Mouse (Mus musculus): ENCODE results near the gene Klhl3. TPM values are rescaled to one million over a fixed set of nuclear protein-coding genes. Genes with fewer than 3 reads are reported as not detected.
"Not testable (repeated sequence)": the region's sequence is repeated elsewhere in the genome, so short reads cannot be mapped to it uniquely, and the experiment has no call there.

The Klhl3 gene
- polyA plus RNA-seq (2016; fragmentation: Nextera tagmentation; extraction: Ambion mirVana) = 2.1 and 3.2 TPM in 2 replicates

- Histone ChIP-seq H3K27ac (peak within 1 kb of the TSS; percentile 82), H3K36me3 (no peaks in the 10 kb centered on the region), H3K9me3 (replicated peaks) (no peaks in the 10 kb centered on the region), H3K4me1 (peaks cover 40% of the 10 kb centered on the region), H3K27me3 (ENCODE audit: low read depth, poor library complexity, severe bottlenecking) (peaks cover 8% of the 10 kb centered on the region; the same call in 1 of the 2 replicates), H3K4me3 (peak within 1 kb of the TSS; percentile 60)
- DNase-seq (ENCODE audit: low spot score) = peak; percentile 82
- 2% methylated on average over 35 of the region's 35 CpGs for WGBS
Observed at GRCm38 (mm10) chr13:58113061-58113900, at the start of gene Klhl3. Gene Klhl3 (minus strand): TSS chr13:58113592.

GRCm38 (mm10) chr13:58160761-58161160 is 47.4 kb upstream of the Klhl3 start:
- Histone ChIP-seq H3K27ac (no peak overlapping the region), H3K4me3 (no peak overlapping the region), H3K36me3 (peaks cover 52% of the 10 kb centered on the region), H3K27me3 (ENCODE audit: low read depth, poor library complexity, severe bottlenecking) (no peaks in the 10 kb centered on the region), H3K9me3 (replicated peaks) (0 out of 2 replicates have a peak, but pooled peaks cover 4% of the 10 kb centered on the region), H3K4me1 (peaks cover 18% of the 10 kb centered on the region)
- 97% methylated on average over 15 of the region's 15 CpGs for WGBS
- no peak for DNase-seq (ENCODE audit: low spot score)

- H3K27ac ChIP-seq = peak overlapping the region; percentile 80; the same call in 1 of the 2 replicates
Observed at GRCm38 (mm10) chr13:58158099-58158912, 44.9 kb upstream of the Klhl3 start.

GRCm38 (mm10) chr13:58157447-58158098 is 44.2 kb upstream of the Klhl3 start, which contains the start of gene Idnk:
Gene Idnk (plus strand): TSS chr13:58157649.
- Histone ChIP-seq H3K9me3 (replicated peaks) (0 out of 2 replicates have a peak, but pooled peaks cover 4% of the 10 kb centered on the region), H3K36me3 (peaks cover 30% of the 10 kb centered on the region), H3K4me3 (peak within 1 kb of the TSS; percentile 71), H3K4me1 (peaks cover 22% of the 10 kb centered on the region), H3K27me3 (ENCODE audit: low read depth, poor library complexity, severe bottlenecking) (no peaks in the 10 kb centered on the region), H3K27ac (peak within 1 kb of the TSS; percentile 80)
- under 1% methylated on average over 30 of the region's 30 CpGs for WGBS
- DNase-seq (ENCODE audit: low spot score) = peak; percentile 90

More at GRCm38 (mm10) chr13:58158099-58158912, 44.9 kb upstream of the Klhl3 start:
- H3K4me3 ChIP-seq = peak overlapping the region; percentile 71
- H3K4me1 ChIP-seq = peaks cover 22% of the 10 kb centered on the region
- peaks cover 35% of the 10 kb centered on the region for H3K36me3 ChIP-seq
- H3K27me3 ChIP-seq (ENCODE audit: low read depth, poor library complexity, severe bottlenecking) = no peaks in the 10 kb centered on the region
- DNase-seq (ENCODE audit: low spot score) = peak; percentile 87
- H3K9me3 ChIP-seq (replicated peaks) = 0 out of 2 replicates have a peak, but pooled peaks cover 4% of the 10 kb centered on the region
- WGBS = 15% methylated on average over 16 of the region's 16 CpGs

GRCm38 (mm10) chr13:58157036-58157435 is 43.6 kb upstream of the Klhl3 start:
- Histone ChIP-seq H3K27me3 (ENCODE audit: low read depth, poor library complexity, severe bottlenecking) (no peaks in the 10 kb centered on the region), H3K9me3 (replicated peaks) (0 out of 2 replicates have a peak, but pooled peaks cover 4% of the 10 kb centered on the region), H3K4me1 (peaks cover 22% of the 10 kb centered on the region), H3K27ac (peak overlapping the region; percentile 80; the same call in 1 of the 2 replicates), H3K4me3 (peak overlapping the region; percentile 71), H3K36me3 (peaks cover 26% of the 10 kb centered on the region)
- WGBS = 37% methylated on average over 8 of the region's 8 CpGs
- DNase-seq (ENCODE audit: low spot score) = no peak

- no peak overlapping the region for H3K4me3 ChIP-seq
- H3K4me1 ChIP-seq = peaks cover 22% of the 10 kb centered on the region
- H3K9me3 ChIP-seq (replicated peaks) = no peaks in the 10 kb centered on the region
- DNase-seq (ENCODE audit: low spot score) = no peak
- peaks cover 16% of the 10 kb centered on the region for H3K36me3 ChIP-seq
- WGBS = 88% methylated on average over 2 of the region's 2 CpGs
- H3K27ac ChIP-seq = no peak overlapping the region
- no peaks in the 10 kb centered on the region for H3K27me3 ChIP-seq (ENCODE audit: low read depth, poor library complexity, severe bottlenecking)
Observed at GRCm38 (mm10) chr13:58156031-58156430, 42.6 kb upstream of the Klhl3 start.

- H3K27ac ChIP-seq = no peak overlapping the region
- H3K9me3 ChIP-seq (replicated peaks) = no peaks in the 10 kb centered on the region
- no peaks in the 10 kb centered on the region for H3K36me3 ChIP-seq
- no peak overlapping the region for H3K4me3 ChIP-seq
- no peaks in the 10 kb centered on the region for H3K27me3 ChIP-seq (ENCODE audit: low read depth, poor library complexity, severe bottlenecking)
- 88% methylated on average over 11 of the region's 11 CpGs for WGBS
- DNase-seq (ENCODE audit: low spot score) = no peak
- peaks cover 16% of the 10 kb centered on the region for H3K4me1 ChIP-seq
Observed at GRCm38 (mm10) chr13:58150442-58150841, 37.0 kb upstream of the Klhl3 start.

- H3K4me1 ChIP-seq = peaks cover 16% of the 10 kb centered on the region
- no peak overlapping the region for H3K4me3 ChIP-seq
- no peaks in the 10 kb centered on the region for H3K36me3 ChIP-seq
- 85% methylated on average over 3 of the region's 3 CpGs for WGBS
- no peaks in the 10 kb centered on the region for H3K9me3 ChIP-seq (replicated peaks)
- DNase-seq (ENCODE audit: low spot score) = no peak
- H3K27ac ChIP-seq = no peak overlapping the region
- H3K27me3 ChIP-seq (ENCODE audit: low read depth, poor library complexity, severe bottlenecking) = no peaks in the 10 kb centered on the region
Observed at GRCm38 (mm10) chr13:58149629-58150028, 36.2 kb upstream of the Klhl3 start.

- Histone ChIP-seq H3K9me3 (replicated peaks) (no peaks in the 10 kb centered on the region), H3K36me3 (no peaks in the 10 kb centered on the region), H3K4me1 (peaks cover 16% of the 10 kb centered on the region), H3K27ac (no peak overlapping the region), H3K4me3 (peak overlapping the region; percentile 46), H3K27me3 (ENCODE audit: low read depth, poor library complexity, severe bottlenecking) (no peaks in the 10 kb centered on the region)
- WGBS = 53% methylated on average over 5 of the region's 5 CpGs
- DNase-seq (ENCODE audit: low spot score) = peak; percentile 37
Observed at GRCm38 (mm10) chr13:58149033-58149558, 35.7 kb upstream of the Klhl3 start.

- Histone ChIP-seq H3K4me3 (peak overlapping the region; percentile 46), H3K36me3 (no peaks in the 10 kb centered on the region), H3K9me3 (replicated peaks) (no peaks in the 10 kb centered on the region), H3K4me1 (peaks cover 12% of the 10 kb centered on the region), H3K27me3 (ENCODE audit: low read depth, poor library complexity, severe bottlenecking) (no peaks in the 10 kb centered on the region), H3K27ac (no peak overlapping the region)
- WGBS = under 1% methylated on average over 17 of the region's 17 CpGs
- DNase-seq (ENCODE audit: low spot score) = peak; percentile 81
Observed at GRCm38 (mm10) chr13:58148256-58148831, 35.0 kb upstream of the Klhl3 start.

GRCm38 (mm10) chr13:58147760-58148159 is 34.4 kb upstream of the Klhl3 start:
- no peak for DNase-seq (ENCODE audit: low spot score)
- Histone ChIP-seq H3K27ac (no peak overlapping the region), H3K27me3 (ENCODE audit: low read depth, poor library complexity, severe bottlenecking) (no peaks in the 10 kb centered on the region), H3K4me3 (no peak overlapping the region), H3K9me3 (replicated peaks) (no peaks in the 10 kb centered on the region), H3K36me3 (no peaks in the 10 kb centered on the region), H3K4me1 (peaks cover 12% of the 10 kb centered on the region)
- WGBS = 90% methylated on average over 1 of the region's 1 CpGs

GRCm38 (mm10) chr13:58146603-58147002 is 33.2 kb upstream of the Klhl3 start:
- not testable (repeated sequence) for H3K9me3 ChIP-seq (replicated peaks); H3K27me3 ChIP-seq (ENCODE audit: low read depth, poor library complexity, severe bottlenecking); H3K36me3 ChIP-seq; H3K27ac ChIP-seq; H3K4me3 ChIP-seq; DNase-seq (ENCODE audit: low spot score)
- WGBS = 96% methylated on average over 8 of the region's 8 CpGs
- peaks cover 12% of the 10 kb centered on the region for H3K4me1 ChIP-seq
